Mouse (Mus musculus): ENCODE measurements around the gene Sorl1.

GRCm38 (mm10) chr9:42163011-42163410, 38.9 kb upstream of the Sorl1 start:
- no peak for TF ChIP-seq CTCF (IDR thresholded peaks at IDR 0.05; ENCODE audit: extremely low read depth, insufficient read depth, insufficient read length, insufficient replicate concordance)
- no peak for TF ChIP-seq POLR2A (IDR thresholded peaks at IDR 0.05; ENCODE audit: low read depth, low read length)

Measured in spleen, adult 2 months (tissue).